Mouse (Mus musculus): ENCODE results near the gene Faim. TPM values are rescaled to one million over a fixed set of nuclear protein-coding genes. Genes with fewer than 3 reads are reported as not detected.
A peak's percentile ranks its signal among the peaks of the same experiment; 100 is the strongest.

Gene Faim
- polyA plus RNA-seq, 1 experiment from 2014 or later, result 74.7 TPM

- under 1% methylated on average over 55 of the region's 60 CpGs for WGBS
- no peaks in the 10 kb centered on the region for H3K36me3 ChIP-seq (ENCODE audit: control insufficient read depth, insufficient read depth, low read length)
Measured at GRCm38 (mm10) chr9:98955716-98956224, 30.4 kb upstream of the Faim start.

GRCm38 (mm10) chr9:98956591-98957381 lies 29.4 kb upstream of the Faim start:
- Histone ChIP-seq H3K4me2 (ENCODE audit: low read depth, low read length, severe bottlenecking) (peak overlapping the region; percentile 81), H3K9ac (ENCODE audit: low read length) (peak overlapping the region; percentile 53), H3K4me1 (replicated peaks; ENCODE audit: control insufficient read depth, insufficient read depth, low read length) (peaks cover 19% of the 10 kb centered on the region), H3K4me3 (ENCODE audit: low read depth, low read length) (peak overlapping the region; percentile 42), H3K36me3 (ENCODE audit: control insufficient read depth, insufficient read depth, low read length) (no peaks in the 10 kb centered on the region), H3K27ac (ENCODE audit: low read depth, low read length) (no peak overlapping the region), H3K27me3 (ENCODE audit: control insufficient read depth, insufficient read depth, low read length) (peaks cover 94% of the 10 kb centered on the region), H3K9me3 (ENCODE audit: control insufficient read depth, low read length) (no peaks in the 10 kb centered on the region)
- under 1% methylated on average over 80 of the region's 80 CpGs for WGBS
- DNase-seq (ENCODE audit: low spot score) (peak; percentile 79), ATAC-seq (replicated peaks; ENCODE audit: low FRiP score) (peak; percentile 31; the same call in 1 of the 2 replicates)

More at GRCm38 (mm10) chr9:98955716-98956224, 30.4 kb upstream of the Faim start:
- Histone ChIP-seq H3K9me3 (ENCODE audit: control insufficient read depth, low read length) (no peaks in the 10 kb centered on the region), H3K4me1 (replicated peaks; ENCODE audit: control insufficient read depth, insufficient read depth, low read length) (peaks cover 19% of the 10 kb centered on the region), H3K27ac (ENCODE audit: low read depth, low read length) (peak overlapping the region; percentile 46; the same call in 1 of the 2 replicates), H3K4me3 (ENCODE audit: low read depth, low read length) (peak overlapping the region; percentile 42), H3K4me2 (ENCODE audit: low read depth, low read length, severe bottlenecking) (peak overlapping the region; percentile 81), H3K27me3 (ENCODE audit: control insufficient read depth, insufficient read depth, low read length) (peaks cover 94% of the 10 kb centered on the region), H3K9ac (ENCODE audit: low read length) (peak overlapping the region; percentile 53)
- ATAC-seq (replicated peaks; ENCODE audit: low FRiP score), result peak; percentile 13; the same call in 1 of the 2 replicates
- peak; percentile 76 for DNase-seq (ENCODE audit: low spot score)

- Histone ChIP-seq H3K36me3 (ENCODE audit: control insufficient read depth, insufficient read depth, low read length) (no peaks in the 10 kb centered on the region), H3K9ac (ENCODE audit: low read length) (no peak overlapping the region), H3K27ac (ENCODE audit: low read depth, low read length) (no peak overlapping the region), H3K27me3 (ENCODE audit: control insufficient read depth, insufficient read depth, low read length) (peaks cover 94% of the 10 kb centered on the region), H3K4me3 (ENCODE audit: low read depth, low read length) (no peak overlapping the region), H3K4me2 (ENCODE audit: low read depth, low read length, severe bottlenecking) (no peak overlapping the region), H3K9me3 (ENCODE audit: control insufficient read depth, low read length) (no peaks in the 10 kb centered on the region), H3K4me1 (replicated peaks; ENCODE audit: control insufficient read depth, insufficient read depth, low read length) (peaks cover 19% of the 10 kb centered on the region)
- WGBS, result under 1% methylated on average over 23 of the region's 23 CpGs
- no peak for ATAC-seq (replicated peaks; ENCODE audit: low FRiP score)
- peak; percentile 59 for DNase-seq (ENCODE audit: low spot score)
Measured at GRCm38 (mm10) chr9:98957751-98958351, 28.3 kb upstream of the Faim start.

- WGBS, result 7% methylated on average over 6 of the region's 6 CpGs
- peaks cover 94% of the 10 kb centered on the region for H3K27me3 ChIP-seq (ENCODE audit: control insufficient read depth, insufficient read depth, low read length)
- ATAC-seq (replicated peaks; ENCODE audit: low FRiP score) (no peak), DNase-seq (ENCODE audit: low spot score) (no peak)
- peaks cover 19% of the 10 kb centered on the region for H3K4me1 ChIP-seq (replicated peaks; ENCODE audit: control insufficient read depth, insufficient read depth, low read length)
- no peaks in the 10 kb centered on the region for H3K36me3 ChIP-seq (ENCODE audit: control insufficient read depth, insufficient read depth, low read length)
- no peaks in the 10 kb centered on the region for H3K9me3 ChIP-seq (ENCODE audit: control insufficient read depth, low read length)
- 0 out of 2 replicates have a peak overlapping the region, but pooled peaks have one; percentile 3 for H3K4me3 ChIP-seq (ENCODE audit: low read depth, low read length)
- H3K9ac ChIP-seq (ENCODE audit: low read length), result no peak overlapping the region
- peak overlapping the region; percentile 9; the same call in 1 of the 2 replicates for H3K4me2 ChIP-seq (ENCODE audit: low read depth, low read length, severe bottlenecking)
- no peak overlapping the region for H3K27ac ChIP-seq (ENCODE audit: low read depth, low read length)
Measured at GRCm38 (mm10) chr9:98958628-98959027, 27.5 kb upstream of the Faim start.

GRCm38 (mm10) chr9:98959851-98960250 lies 26.3 kb upstream of the Faim start:
- WGBS, result 25% methylated on average over 3 of the region's 3 CpGs

GRCm38 (mm10) chr9:98960348-98960747 lies 25.8 kb upstream of the Faim start:
- no peak overlapping the region for H3K9ac ChIP-seq (ENCODE audit: low read length)
- no peaks in the 10 kb centered on the region for H3K9me3 ChIP-seq (ENCODE audit: control insufficient read depth, low read length)
- H3K36me3 ChIP-seq (ENCODE audit: control insufficient read depth, insufficient read depth, low read length), result no peaks in the 10 kb centered on the region
- peaks cover 15% of the 10 kb centered on the region; the same call in 1 of the 2 replicates for H3K4me1 ChIP-seq (replicated peaks; ENCODE audit: control insufficient read depth, insufficient read depth, low read length)
- no peak overlapping the region for H3K4me2 ChIP-seq (ENCODE audit: low read depth, low read length, severe bottlenecking)
- H3K27ac ChIP-seq (ENCODE audit: low read depth, low read length), result no peak overlapping the region
- 17% methylated on average over 5 of the region's 5 CpGs for WGBS
- DNase-seq (ENCODE audit: low spot score) (no peak), ATAC-seq (replicated peaks; ENCODE audit: low FRiP score) (no peak)
- H3K27me3 ChIP-seq (ENCODE audit: control insufficient read depth, insufficient read depth, low read length), result peaks cover 92% of the 10 kb centered on the region
- H3K4me3 ChIP-seq (ENCODE audit: low read depth, low read length), result no peak overlapping the region

More at GRCm38 (mm10) chr9:98959851-98960250, 26.3 kb upstream of the Faim start:
- Histone ChIP-seq H3K27ac (ENCODE audit: low read depth, low read length) (no peak overlapping the region), H3K4me3 (ENCODE audit: low read depth, low read length) (no peak overlapping the region), H3K4me1 (replicated peaks; ENCODE audit: control insufficient read depth, insufficient read depth, low read length) (peaks cover 16% of the 10 kb centered on the region), H3K36me3 (ENCODE audit: control insufficient read depth, insufficient read depth, low read length) (no peaks in the 10 kb centered on the region), H3K9ac (ENCODE audit: low read length) (no peak overlapping the region), H3K9me3 (ENCODE audit: control insufficient read depth, low read length) (no peaks in the 10 kb centered on the region), H3K27me3 (ENCODE audit: control insufficient read depth, insufficient read depth, low read length) (peaks cover 92% of the 10 kb centered on the region), H3K4me2 (ENCODE audit: low read depth, low read length, severe bottlenecking) (no peak overlapping the region; the same call in 1 of the 2 replicates)
- DNase-seq (ENCODE audit: low spot score) (no peak), ATAC-seq (replicated peaks; ENCODE audit: low FRiP score) (no peak)

- Histone ChIP-seq H3K27me3 (ENCODE audit: control insufficient read depth, insufficient read depth, low read length) (peaks cover 83% of the 10 kb centered on the region), H3K4me3 (ENCODE audit: low read depth, low read length) (no peak overlapping the region), H3K9ac (ENCODE audit: low read length) (no peak overlapping the region), H3K9me3 (ENCODE audit: control insufficient read depth, low read length) (no peaks in the 10 kb centered on the region), H3K36me3 (ENCODE audit: control insufficient read depth, insufficient read depth, low read length) (no peaks in the 10 kb centered on the region), H3K4me1 (replicated peaks; ENCODE audit: control insufficient read depth, insufficient read depth, low read length) (peaks cover 4% of the 10 kb centered on the region; the same call in 1 of the 2 replicates), H3K4me2 (ENCODE audit: low read depth, low read length, severe bottlenecking) (no peak overlapping the region), H3K27ac (ENCODE audit: low read depth, low read length) (no peak overlapping the region)
- DNase-seq (ENCODE audit: low spot score), result peak; percentile 61
- WGBS, result 2% methylated on average over 22 of the region's 22 CpGs
- no peak for ATAC-seq (replicated peaks; ENCODE audit: low FRiP score)
Measured at GRCm38 (mm10) chr9:98961591-98962477, 24.3 kb upstream of the Faim start.

All from forebrain, embryonic 11.5 days (tissue).